Mouse (Mus musculus): ENCODE measurements around the gene Btbd9. TPM values are rescaled to one million over a fixed set of nuclear protein-coding genes. Genes with fewer than 3 reads are reported as not detected.

Btbd9 gene
- total and polyA plus RNA-seq, 2 experiments from 2014 or later = 30.3 to 31.0 TPM

DNA sequence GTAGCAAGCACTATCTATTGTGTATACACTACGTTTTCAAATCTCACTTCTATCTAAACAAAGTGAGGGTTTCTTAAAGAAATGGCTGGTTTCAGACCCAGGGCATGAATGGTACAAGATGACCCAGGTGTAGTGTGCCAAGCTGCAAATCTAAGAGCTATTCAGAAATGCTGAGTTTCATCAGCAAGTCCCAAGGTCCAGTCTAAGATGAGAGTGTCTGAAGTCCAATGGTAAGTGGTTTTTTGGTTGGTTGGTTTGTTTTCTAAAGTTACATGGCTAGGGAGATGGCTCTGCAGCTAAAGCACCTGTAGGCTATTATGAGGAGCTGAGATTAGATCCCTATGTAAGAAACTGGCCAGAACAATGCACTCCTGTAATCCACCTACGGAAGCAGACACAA, 246.8 kb downstream of the Btbd9 start:
- ATAC-seq (ENCODE audit: insufficient read depth, low read depth) = no peak
- no peaks in the 10 kb centered on the region for H3K27me3 ChIP-seq (ENCODE audit: control insufficient read depth, insufficient read depth, low read length)
- TF ChIP-seq EP300 (IDR thresholded peaks at IDR 0.05; ENCODE audit: low read depth) (no peak), CTCF (IDR thresholded peaks at IDR 0.05; ENCODE audit: low read depth) (no peak)
- no peak overlapping the region for H3K9ac ChIP-seq (replicated peaks; ENCODE audit: low read depth, low read length)
- 83% methylated on average over 2 of the region's 2 CpGs for WGBS
- H3K4me2 ChIP-seq (ENCODE audit: low read depth, low read length) = no peak overlapping the region
- no peak overlapping the region for H3K27ac ChIP-seq (ENCODE audit: low read depth)
- H3K36me3 ChIP-seq (replicated peaks; ENCODE audit: control insufficient read depth, insufficient read depth, low read length) = no peaks in the 10 kb centered on the region; the same call in 1 of the 2 replicates
- DNase-seq (ENCODE audit: low spot score) = no peak
- H3K9me3 ChIP-seq (replicated peaks; ENCODE audit: control insufficient read depth, low read length) = no peaks in the 10 kb centered on the region
- no peaks in the 10 kb centered on the region for H3K4me1 ChIP-seq (ENCODE audit: control insufficient read depth, insufficient read depth)
- H3K4me3 ChIP-seq (ENCODE audit: low read depth, low read length) = no peak overlapping the region

DNA sequence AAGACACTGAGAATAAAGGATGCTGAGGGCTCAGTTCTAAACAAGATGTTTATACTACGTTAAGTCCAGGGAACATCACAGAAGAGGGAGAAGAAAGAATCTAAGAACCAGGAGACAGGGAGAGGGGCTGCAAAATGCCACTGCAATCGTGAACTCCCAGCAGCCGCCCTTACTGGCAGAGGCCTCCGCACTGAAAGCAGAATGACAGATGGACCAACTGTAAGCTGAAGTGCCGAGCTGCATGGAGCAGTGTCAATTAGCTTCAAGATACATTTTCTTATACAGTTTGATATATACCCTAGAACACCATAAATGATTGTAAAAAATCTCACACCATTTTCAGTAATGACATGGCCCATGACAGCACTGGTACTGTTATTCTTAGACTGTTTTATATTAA, 247.4 kb downstream of the Btbd9 start:
- no peak for ATAC-seq (ENCODE audit: insufficient read depth, low read depth)
- 78% methylated on average over 5 of the region's 5 CpGs for WGBS
- DNase-seq (ENCODE audit: low spot score) = no peak

DNA sequence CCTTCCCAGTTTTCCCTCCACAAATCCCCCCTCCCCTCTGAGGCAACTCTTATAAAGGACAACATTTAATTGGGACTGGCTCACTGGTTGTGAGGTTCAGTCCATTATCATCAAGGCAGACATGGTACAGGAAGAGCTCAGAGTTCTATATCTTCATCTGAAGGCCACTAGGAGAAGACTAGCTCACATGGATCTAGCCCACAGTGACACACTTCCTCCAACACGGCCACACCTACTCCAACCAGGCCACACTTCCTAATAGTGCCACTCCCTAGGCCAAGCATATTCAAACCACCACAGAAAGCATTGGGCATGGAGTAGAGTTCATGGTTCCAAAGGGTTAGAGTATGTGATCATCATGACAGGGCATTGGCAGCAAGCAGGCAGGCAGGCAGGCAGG, 249.4 kb downstream of the Btbd9 start:
- 74% methylated on average over 1 of the region's 1 CpGs for WGBS
- Histone ChIP-seq H3K27me3 (ENCODE audit: control insufficient read depth, insufficient read depth, low read length) (no peaks in the 10 kb centered on the region), H3K9me3 (replicated peaks; ENCODE audit: control insufficient read depth, low read length) (no peaks in the 10 kb centered on the region), H3K4me2 (ENCODE audit: low read depth, low read length) (no peak overlapping the region), H3K27ac (ENCODE audit: low read depth) (no peak overlapping the region), H3K4me3 (ENCODE audit: low read depth, low read length) (no peak overlapping the region), H3K4me1 (ENCODE audit: control insufficient read depth, insufficient read depth) (no peaks in the 10 kb centered on the region), H3K36me3 (replicated peaks; ENCODE audit: control insufficient read depth, insufficient read depth, low read length) (no peaks in the 10 kb centered on the region), H3K9ac (replicated peaks; ENCODE audit: low read depth, low read length) (no peak overlapping the region)
- TF ChIP-seq EP300 (IDR thresholded peaks at IDR 0.05; ENCODE audit: low read depth) (no peak), CTCF (IDR thresholded peaks at IDR 0.05; ENCODE audit: low read depth) (no peak)
- ATAC-seq (ENCODE audit: insufficient read depth, low read depth) = no peak
- no peak for DNase-seq (ENCODE audit: low spot score)

More for the DNA sequence above, 247.4 kb downstream of the Btbd9 start:
- no peak for TF ChIP-seq CTCF (IDR thresholded peaks at IDR 0.05; ENCODE audit: low read depth)
- H3K27me3 ChIP-seq (ENCODE audit: control insufficient read depth, insufficient read depth, low read length) = no peaks in the 10 kb centered on the region
- H3K27ac ChIP-seq (ENCODE audit: low read depth) = no peak overlapping the region
- H3K9ac ChIP-seq (replicated peaks; ENCODE audit: low read depth, low read length) = no peak overlapping the region
- H3K9me3 ChIP-seq (replicated peaks; ENCODE audit: control insufficient read depth, low read length) = no peaks in the 10 kb centered on the region
- no peak overlapping the region for H3K4me2 ChIP-seq (ENCODE audit: low read depth, low read length)
- H3K4me3 ChIP-seq (ENCODE audit: low read depth, low read length) = no peak overlapping the region
- no peaks in the 10 kb centered on the region; the same call in 1 of the 2 replicates for H3K36me3 ChIP-seq (replicated peaks; ENCODE audit: control insufficient read depth, insufficient read depth, low read length)
- H3K4me1 ChIP-seq (ENCODE audit: control insufficient read depth, insufficient read depth) = no peaks in the 10 kb centered on the region

DNA sequence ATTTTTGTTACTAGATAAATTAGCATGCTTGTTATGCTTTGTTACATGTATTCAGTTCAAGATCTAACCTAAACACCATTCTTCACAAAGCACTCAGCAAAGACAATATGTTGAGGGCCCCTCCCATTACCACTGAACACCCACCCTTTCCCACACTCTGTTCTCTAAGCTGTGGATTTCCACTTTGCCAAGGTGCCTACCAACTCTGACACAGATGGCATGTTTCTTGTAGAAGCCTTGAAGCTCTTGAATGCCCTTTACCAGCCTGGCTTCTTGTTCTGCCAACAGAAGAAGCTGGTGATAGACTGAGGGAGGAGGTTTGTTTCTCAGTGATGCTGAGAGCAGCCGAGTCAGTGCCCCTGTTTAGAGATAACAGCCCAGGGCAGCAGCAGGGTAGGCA, 256.0 kb downstream of the Btbd9 start:
- WGBS = 19% methylated on average over 1 of the region's 1 CpGs
- H3K9me3 ChIP-seq (replicated peaks; ENCODE audit: control insufficient read depth, low read length) = no peaks in the 10 kb centered on the region
- ATAC-seq (ENCODE audit: insufficient read depth, low read depth) = no peak
- H3K36me3 ChIP-seq (replicated peaks; ENCODE audit: control insufficient read depth, insufficient read depth, low read length) = no peaks in the 10 kb centered on the region
- H3K4me2 ChIP-seq (ENCODE audit: low read depth, low read length) = no peak overlapping the region
- no peaks in the 10 kb centered on the region for H3K27me3 ChIP-seq (ENCODE audit: control insufficient read depth, insufficient read depth, low read length)
- no peaks in the 10 kb centered on the region for H3K4me1 ChIP-seq (ENCODE audit: control insufficient read depth, insufficient read depth)
- H3K27ac ChIP-seq (ENCODE audit: low read depth) = no peak overlapping the region
- no peak for TF ChIP-seq EP300 (IDR thresholded peaks at IDR 0.05; ENCODE audit: low read depth)
- no peak for TF ChIP-seq CTCF (IDR thresholded peaks at IDR 0.05; ENCODE audit: low read depth)
- no peak overlapping the region for H3K9ac ChIP-seq (replicated peaks; ENCODE audit: low read depth, low read length)
- H3K4me3 ChIP-seq (ENCODE audit: low read depth, low read length) = no peak overlapping the region
- DNase-seq (ENCODE audit: low spot score) = no peak

DNA sequence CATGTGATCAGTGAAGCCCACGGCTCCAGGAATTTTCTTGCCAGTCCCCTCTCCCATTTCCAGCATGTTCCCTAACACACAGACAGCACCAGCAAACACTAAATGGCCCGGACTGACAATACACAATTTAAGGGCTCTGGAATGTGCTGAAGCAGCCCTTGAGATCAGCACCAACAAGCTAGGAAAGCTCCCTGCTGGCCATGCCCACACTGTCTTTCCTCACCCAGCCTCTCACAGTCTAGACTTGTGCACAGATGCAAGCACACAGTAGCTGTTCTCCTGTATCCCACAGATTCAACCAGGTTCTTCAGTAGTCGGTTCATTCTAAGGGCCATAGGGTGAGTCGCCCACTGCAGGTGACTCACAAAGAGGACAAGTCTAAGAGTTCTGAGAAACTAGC, 263.6 kb downstream of the Btbd9 start:
- Histone ChIP-seq H3K27ac (ENCODE audit: low read depth) (no peak overlapping the region), H3K9ac (replicated peaks; ENCODE audit: low read depth, low read length) (no peak overlapping the region), H3K4me2 (ENCODE audit: low read depth, low read length) (no peak overlapping the region), H3K27me3 (ENCODE audit: control insufficient read depth, insufficient read depth, low read length) (no peaks in the 10 kb centered on the region), H3K9me3 (replicated peaks; ENCODE audit: control insufficient read depth, low read length) (no peaks in the 10 kb centered on the region), H3K4me3 (ENCODE audit: low read depth, low read length) (no peak overlapping the region), H3K36me3 (replicated peaks; ENCODE audit: control insufficient read depth, insufficient read depth, low read length) (no peaks in the 10 kb centered on the region), H3K4me1 (ENCODE audit: control insufficient read depth, insufficient read depth) (no peaks in the 10 kb centered on the region)
- TF ChIP-seq EP300 (IDR thresholded peaks at IDR 0.05; ENCODE audit: low read depth) (no peak), CTCF (IDR thresholded peaks at IDR 0.05; ENCODE audit: low read depth) (no peak)
- no peak for ATAC-seq (ENCODE audit: insufficient read depth, low read depth)
- DNase-seq (ENCODE audit: low spot score) = no peak
- WGBS = 49% methylated on average over 4 of the region's 4 CpGs

DNA sequence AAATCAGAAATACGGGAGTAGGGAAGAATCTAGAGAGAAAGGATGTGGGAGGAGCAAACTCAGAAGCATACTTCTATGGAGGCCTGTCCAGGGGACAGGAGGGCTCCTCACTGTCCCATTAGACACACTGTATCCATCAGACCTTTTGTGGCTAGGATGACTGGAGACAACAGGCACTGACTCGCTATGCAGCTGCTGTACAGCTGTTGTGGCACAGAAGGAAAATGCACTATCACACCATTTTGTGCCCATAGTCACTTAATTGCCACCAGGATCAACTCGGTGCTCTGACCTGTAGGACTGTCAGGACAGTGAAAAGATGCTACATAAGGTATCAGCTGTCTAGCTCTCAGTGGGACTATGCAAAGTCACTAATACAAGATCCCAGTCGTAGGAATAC, 266.7 kb downstream of the Btbd9 start:
- Histone ChIP-seq H3K4me1 (ENCODE audit: control insufficient read depth, insufficient read depth) (no peaks in the 10 kb centered on the region), H3K36me3 (replicated peaks; ENCODE audit: control insufficient read depth, insufficient read depth, low read length) (no peaks in the 10 kb centered on the region), H3K4me3 (ENCODE audit: low read depth, low read length) (no peak overlapping the region), H3K27me3 (ENCODE audit: control insufficient read depth, insufficient read depth, low read length) (no peaks in the 10 kb centered on the region), H3K9ac (replicated peaks; ENCODE audit: low read depth, low read length) (no peak overlapping the region), H3K27ac (ENCODE audit: low read depth) (no peak overlapping the region), H3K9me3 (replicated peaks; ENCODE audit: control insufficient read depth, low read length) (no peaks in the 10 kb centered on the region), H3K4me2 (ENCODE audit: low read depth, low read length) (no peak overlapping the region)
- 79% methylated on average over 4 of the region's 4 CpGs for WGBS
- DNase-seq (ENCODE audit: low spot score) (no peak), ATAC-seq (ENCODE audit: insufficient read depth, low read depth) (no peak)
- TF ChIP-seq CTCF (IDR thresholded peaks at IDR 0.05; ENCODE audit: low read depth) (no peak), EP300 (IDR thresholded peaks at IDR 0.05; ENCODE audit: low read depth) (no peak)

All from heart, postnatal 0 days (tissue).